Mouse (Mus musculus) forebrain, embryonic 13.5 days (tissue): ENCODE results near the gene Casz1. TPM values are rescaled to one million over a fixed set of nuclear protein-coding genes. Genes with fewer than 3 reads are reported as not detected.

Experiments used
- ATAC-seq: fragments of 200-750 bp; cut with Nextera tagmentation; 2 replicates; pipeline ENCODE4 v1.8.0; 2017
- H3K27ac ChIP-seq: fragments of 300-500 bp; sonication (generic); 2 replicates; pipeline ENCODE4 v1.5.1; 2015; ENCODE audit warnings: inconsistent platforms, mild to moderate bottlenecking, moderate library complexity
- H3K27me3 ChIP-seq: fragments of 300-500 bp; sonication (generic); 2 replicates; pipeline ENCODE4 v1.6.1; 2015; ENCODE audit warnings: mild to moderate bottlenecking, inconsistent platforms
- H3K36me3 ChIP-seq: fragments of 300-500 bp; sonication (generic); 2 replicates; pipeline ENCODE4 v1.6.1; 2015; ENCODE audit warnings: mild to moderate bottlenecking, inconsistent platforms; ENCODE audit not compliant: poor library complexity, severe bottlenecking
- H3K4me1 ChIP-seq: fragments of 300-500 bp; sonication (generic); 2 replicates; pipeline ENCODE4 v1.6.1; 2015; ENCODE audit warnings: inconsistent platforms
- H3K4me2 ChIP-seq: fragments of 300-500 bp; sonication (generic); 2 replicates; pipeline ENCODE4 v1.6.1; 2015; ENCODE audit warnings: inconsistent platforms, mild to moderate bottlenecking, moderate library complexity
- H3K4me3 ChIP-seq: fragments of 300-500 bp; sonication (generic); 2 replicates; pipeline ENCODE4 v1.5.1; 2015; ENCODE audit warnings: mild to moderate bottlenecking, inconsistent platforms
- H3K9ac ChIP-seq: fragments of 300-500 bp; sonication (generic); 2 replicates; pipeline ENCODE4 v1.6.1; 2015; ENCODE audit warnings: mild to moderate bottlenecking, inconsistent platforms
- H3K9me3 ChIP-seq: fragments of 300-500 bp; sonication (generic); replicated peaks from 2 replicates; pipeline ENCODE4 v1.6.1; 2016; ENCODE audit warnings: inconsistent platforms
- WGBS: fragments of 180-500 bp; shearing (Covaris S2); methylation state at CpG from one replicate; pipeline ENCODE4 v1.1.7; 2015; 5-methylcytosine and 5-hydroxymethylcytosine counted together
- polyA plus RNA-seq: library from polyadenylated mRNA; unstranded; fragments of >200 nt; fragmentation: Nextera tagmentation; extraction: Ambion mirVana; gene quantifications from 2 replicates; pipeline ENCODE4 v1.2.1, GENCODE M21; 2015

Gene Casz1
- polyA plus RNA-seq, 1 experiment from 2014 or later, result 1.3 TPM

DNA sequence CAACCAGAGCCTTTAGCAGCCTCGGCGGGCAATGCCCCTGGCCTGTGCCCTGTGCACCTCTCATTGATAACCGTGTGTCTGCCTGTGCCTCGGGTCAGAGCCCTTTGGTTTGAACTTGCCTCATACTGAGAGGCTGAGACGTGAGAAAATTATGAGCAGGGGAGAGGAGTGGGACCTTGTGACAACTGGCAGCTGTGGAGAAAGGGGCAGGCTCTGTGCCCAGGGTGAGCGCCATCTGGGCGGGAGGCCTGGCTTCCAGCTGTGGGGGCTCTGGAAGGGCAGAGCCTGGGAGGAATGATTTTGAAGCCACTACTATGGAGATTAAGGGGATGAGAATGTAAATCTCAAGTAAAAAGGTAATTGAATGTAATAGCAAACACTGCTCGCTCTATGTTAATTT lies 19.1 kb downstream of the Casz1 start:
- H3K9ac ChIP-seq, result no peak overlapping the region
- no peak overlapping the region for H3K4me2 ChIP-seq
- WGBS, result 71% methylated on average over 8 of the region's 8 CpGs
- no peaks in the 10 kb centered on the region for H3K9me3 ChIP-seq
- no peaks in the 10 kb centered on the region for H3K36me3 ChIP-seq
- H3K27ac ChIP-seq, result no peak overlapping the region
- ATAC-seq, result no peak
- peaks cover 15% of the 10 kb centered on the region; the same call in 1 of the 2 replicates for H3K4me1 ChIP-seq
- H3K27me3 ChIP-seq, result peaks cover 21% of the 10 kb centered on the region
- H3K4me3 ChIP-seq, result no peak overlapping the region

DNA sequence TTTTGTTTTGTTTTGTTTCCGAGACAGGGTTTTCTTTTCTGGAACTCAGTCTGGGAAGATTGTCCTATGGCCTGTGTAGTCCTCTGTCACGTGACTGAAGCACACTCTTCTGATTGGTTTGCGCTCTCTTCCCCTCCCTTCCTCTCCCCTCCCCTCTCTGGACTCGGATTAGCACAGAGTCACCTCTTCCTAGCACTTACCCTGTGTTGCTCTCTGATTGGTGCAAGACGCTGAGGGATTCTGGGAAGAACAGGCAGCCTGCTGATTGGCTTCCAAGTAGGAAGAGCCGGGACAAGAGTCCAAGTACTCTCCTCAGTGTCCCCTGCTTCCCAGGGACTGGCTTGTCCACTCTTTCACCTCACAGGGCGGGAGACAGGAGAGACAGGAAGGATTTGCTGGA lies 26.1 kb downstream of the Casz1 start:
- Histone ChIP-seq H3K4me2 (no peak overlapping the region), H3K4me1 (peaks cover 25% of the 10 kb centered on the region), H3K27me3 (peaks cover 23% of the 10 kb centered on the region), H3K9me3 (no peaks in the 10 kb centered on the region), H3K9ac (no peak overlapping the region), H3K36me3 (no peaks in the 10 kb centered on the region), H3K4me3 (no peak overlapping the region), H3K27ac (no peak overlapping the region)
- peak; percentile 58; the same call in 1 of the 2 replicates for ATAC-seq
- WGBS, result 65% methylated on average over 7 of the region's 7 CpGs

DNA sequence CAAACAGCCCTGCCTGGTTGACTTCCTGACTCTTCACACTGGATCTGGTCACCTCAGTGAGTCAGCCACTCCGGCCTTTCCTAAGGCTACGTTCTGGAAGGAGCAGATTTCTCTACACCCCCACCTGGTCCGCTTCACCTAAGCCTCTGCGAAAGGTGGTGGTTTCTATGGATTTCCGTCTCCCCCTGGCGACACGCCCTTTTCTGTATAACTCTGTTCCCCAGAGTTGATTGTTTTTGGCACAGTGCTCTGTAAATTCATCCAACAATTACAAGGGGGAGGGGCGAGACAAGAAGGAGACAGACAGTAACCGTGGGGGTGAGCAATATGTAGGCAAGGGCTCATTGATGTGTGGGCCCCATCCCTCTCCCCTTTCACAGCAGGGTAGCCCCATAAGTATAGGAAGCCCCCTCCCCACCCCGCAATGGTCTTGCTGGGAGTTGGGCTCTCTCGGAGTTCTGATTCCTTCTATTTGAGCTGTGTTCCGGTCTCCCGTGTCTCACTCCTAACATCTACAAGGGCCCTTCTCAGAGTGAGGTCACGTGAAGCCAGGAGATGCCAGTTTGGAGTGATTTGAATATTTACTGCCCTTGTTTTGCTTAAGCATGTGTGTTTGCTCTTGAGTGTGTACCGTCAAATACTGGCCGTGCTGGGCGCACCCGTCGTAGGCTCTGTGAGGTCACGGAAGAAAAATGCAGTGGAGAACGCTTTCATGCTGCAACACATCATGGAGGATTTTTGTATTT lies 29.2 kb downstream of the Casz1 start:
- 74% methylated on average over 21 of the region's 21 CpGs for WGBS
- peaks cover 23% of the 10 kb centered on the region for H3K27me3 ChIP-seq
- no peaks in the 10 kb centered on the region for H3K36me3 ChIP-seq
- ATAC-seq, result no peak
- H3K4me2 ChIP-seq, result no peak overlapping the region
- H3K4me3 ChIP-seq, result no peak overlapping the region
- H3K4me1 ChIP-seq, result peaks cover 47% of the 10 kb centered on the region
- H3K9me3 ChIP-seq, result no peaks in the 10 kb centered on the region
- H3K9ac ChIP-seq, result no peak overlapping the region
- no peak overlapping the region for H3K27ac ChIP-seq

DNA sequence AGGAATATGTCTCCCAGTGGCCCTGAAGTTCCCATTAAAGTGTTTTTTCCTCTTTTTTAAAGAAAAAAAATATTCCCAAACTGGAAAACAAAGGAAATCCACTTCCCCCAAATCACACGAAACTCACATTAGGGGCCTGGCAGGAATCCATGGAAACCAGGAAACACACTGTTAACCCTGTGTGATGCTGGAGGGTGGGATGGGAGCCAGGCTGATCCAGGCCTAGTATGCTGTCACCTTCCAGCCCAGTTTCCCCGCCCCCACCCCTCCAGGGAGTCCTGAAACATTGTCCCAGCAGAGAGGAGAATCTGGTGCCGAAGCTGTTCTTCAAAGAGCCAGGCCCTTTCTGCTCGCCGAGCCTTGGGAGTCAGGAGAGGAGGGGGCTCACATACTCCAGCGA lies 32.2 kb downstream of the Casz1 start:
- H3K4me1 ChIP-seq, result peaks cover 47% of the 10 kb centered on the region
- H3K4me3 ChIP-seq, result no peak overlapping the region
- WGBS, result 19% methylated on average over 6 of the region's 6 CpGs
- H3K4me2 ChIP-seq, result no peak overlapping the region
- no peak overlapping the region for H3K9ac ChIP-seq
- H3K27me3 ChIP-seq, result peaks cover 34% of the 10 kb centered on the region
- ATAC-seq, result no peak
- H3K36me3 ChIP-seq, result no peaks in the 10 kb centered on the region
- no peaks in the 10 kb centered on the region for H3K9me3 ChIP-seq
- no peak overlapping the region for H3K27ac ChIP-seq

DNA sequence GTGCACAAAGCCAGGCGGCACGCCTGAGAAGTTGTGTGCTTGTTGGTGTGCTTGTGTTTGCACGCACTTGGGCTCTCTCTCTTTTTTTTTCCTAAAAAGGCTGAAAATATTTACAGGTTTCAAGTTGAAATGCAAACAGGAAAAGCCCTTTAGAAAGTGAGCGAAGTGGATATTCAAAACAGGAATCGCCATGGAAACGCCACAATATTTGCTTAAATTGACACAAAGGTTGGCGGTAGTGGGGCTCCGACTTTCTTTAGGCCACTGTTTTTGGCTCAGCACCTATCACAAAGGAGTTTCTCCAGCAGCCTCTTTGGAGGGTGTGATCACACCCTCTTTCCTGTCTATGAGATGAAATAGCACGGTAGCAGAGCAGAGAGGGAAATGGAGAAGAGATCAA lies 32.8 kb downstream of the Casz1 start:
- ATAC-seq, result no peak
- H3K9me3 ChIP-seq, result no peaks in the 10 kb centered on the region
- WGBS, result 30% methylated on average over 9 of the region's 9 CpGs
- H3K4me1 ChIP-seq, result peaks cover 47% of the 10 kb centered on the region
- no peaks in the 10 kb centered on the region for H3K36me3 ChIP-seq
- no peak overlapping the region for H3K9ac ChIP-seq
- H3K27me3 ChIP-seq, result peaks cover 40% of the 10 kb centered on the region
- no peak overlapping the region for H3K4me3 ChIP-seq
- H3K27ac ChIP-seq, result no peak overlapping the region
- 0 out of 2 replicates have a peak overlapping the region, but pooled peaks have one; percentile 14 for H3K4me2 ChIP-seq

DNA sequence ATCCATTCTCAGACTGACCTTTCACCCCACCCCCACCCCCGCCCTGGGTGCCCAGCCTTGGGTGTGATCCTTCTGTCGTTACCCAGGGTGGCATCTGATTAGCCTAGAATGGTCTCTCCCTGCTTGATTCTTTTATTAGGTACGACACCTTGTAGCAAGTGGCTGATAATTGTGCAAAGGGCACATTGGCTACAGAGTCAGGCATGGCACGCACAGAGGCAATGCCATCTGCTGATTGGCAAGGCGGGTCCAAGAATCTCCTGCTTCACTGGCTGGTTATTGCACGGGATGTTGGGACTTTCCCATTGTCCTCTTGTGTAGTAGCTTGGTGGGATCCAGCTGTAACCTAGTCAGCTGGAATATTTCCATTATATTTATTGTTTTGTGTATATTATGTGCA lies 33.4 kb downstream of the Casz1 start:
- no peak for ATAC-seq
- no peak overlapping the region for H3K4me3 ChIP-seq
- H3K9ac ChIP-seq, result no peak overlapping the region
- H3K9me3 ChIP-seq, result no peaks in the 10 kb centered on the region
- H3K4me2 ChIP-seq, result no peak overlapping the region
- H3K4me1 ChIP-seq, result peaks cover 47% of the 10 kb centered on the region
- H3K27me3 ChIP-seq, result peaks cover 46% of the 10 kb centered on the region
- H3K36me3 ChIP-seq, result no peaks in the 10 kb centered on the region
- 64% methylated on average over 6 of the region's 6 CpGs for WGBS
- H3K27ac ChIP-seq, result no peak overlapping the region

DNA sequence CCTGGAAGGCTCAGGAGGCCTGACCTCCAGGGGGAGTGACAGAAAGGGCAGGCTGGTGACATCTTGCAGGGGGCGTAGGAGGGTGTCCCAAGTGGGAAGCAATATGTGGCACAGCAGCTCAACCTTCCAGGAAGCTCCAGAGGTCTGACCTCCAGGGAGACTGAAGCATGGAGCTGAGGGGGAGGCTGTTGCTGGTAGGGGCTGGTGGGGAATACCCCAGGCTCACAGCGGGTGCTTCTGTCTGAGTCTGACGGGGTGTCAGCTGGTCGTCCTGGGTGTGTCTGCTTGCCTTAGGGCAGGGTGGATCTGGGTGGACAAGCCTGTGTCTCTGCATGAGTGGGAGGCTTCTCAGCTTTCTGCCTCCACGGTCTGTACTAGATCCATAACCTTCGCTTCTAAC lies 38.1 kb downstream of the Casz1 start:
- H3K9me3 ChIP-seq, result no peaks in the 10 kb centered on the region
- no peak for ATAC-seq
- H3K4me2 ChIP-seq, result no peak overlapping the region
- peaks cover 42% of the 10 kb centered on the region for H3K27me3 ChIP-seq
- peaks cover 34% of the 10 kb centered on the region for H3K4me1 ChIP-seq
- no peaks in the 10 kb centered on the region for H3K36me3 ChIP-seq
- no peak overlapping the region for H3K9ac ChIP-seq
- no peak overlapping the region for H3K4me3 ChIP-seq
- no peak overlapping the region for H3K27ac ChIP-seq
- 79% methylated on average over 6 of the region's 6 CpGs for WGBS

DNA sequence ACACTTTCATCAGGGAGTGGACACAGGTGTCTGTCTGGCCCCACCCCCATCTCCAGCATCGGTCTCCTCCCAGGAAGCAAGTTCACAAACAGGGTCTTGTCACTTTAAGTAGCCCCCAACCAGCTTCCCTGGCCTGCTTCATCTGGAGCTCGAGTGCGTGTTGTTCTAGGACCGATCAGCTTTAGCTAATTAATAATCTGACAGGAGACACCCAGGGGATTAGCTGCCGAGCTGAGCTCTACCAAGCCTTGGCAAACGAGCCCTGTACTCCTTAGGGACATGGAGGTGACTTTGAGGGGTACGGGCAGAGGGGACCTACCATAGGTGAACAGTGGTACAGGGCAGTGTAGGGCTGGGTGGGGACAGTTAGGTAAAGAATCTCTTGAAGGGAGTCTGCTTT lies 40.7 kb downstream of the Casz1 start:
- H3K27ac ChIP-seq, result no peak overlapping the region
- peaks cover 42% of the 10 kb centered on the region for H3K27me3 ChIP-seq

DNA sequence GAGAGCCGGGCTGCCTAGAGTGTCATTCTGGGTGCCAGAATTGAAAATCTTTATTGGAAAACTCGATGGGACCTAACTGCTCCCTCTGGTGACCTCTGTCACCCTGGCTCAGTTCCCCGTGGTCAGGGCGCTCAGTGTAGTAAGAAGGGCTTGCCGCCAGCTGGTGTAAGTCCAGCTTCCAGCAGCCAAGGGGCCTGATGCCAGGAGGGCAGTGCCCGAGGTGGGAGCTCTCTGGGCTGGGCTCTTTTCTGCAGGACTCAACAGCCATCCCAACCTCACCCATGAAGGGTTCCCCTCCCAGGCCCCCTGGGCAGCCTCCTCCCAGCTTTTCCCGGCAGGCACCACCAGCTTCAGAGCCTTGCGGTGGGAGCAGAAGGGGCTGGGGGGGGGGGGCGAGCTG lies 42.0 kb downstream of the Casz1 start:
- Histone ChIP-seq H3K9me3 (no peaks in the 10 kb centered on the region), H3K4me1 (peaks cover 26% of the 10 kb centered on the region), H3K36me3 (no peaks in the 10 kb centered on the region), H3K27ac (no peak overlapping the region), H3K27me3 (peaks cover 43% of the 10 kb centered on the region), H3K4me3 (no peak overlapping the region), H3K9ac (no peak overlapping the region), H3K4me2 (no peak overlapping the region)
- ATAC-seq, result 0 out of 2 replicates have a peak, but pooled peaks have one; percentile 36
- WGBS, result 66% methylated on average over 8 of the region's 9 CpGs

More for the DNA sequence above, 40.7 kb downstream of the Casz1 start:
- H3K9ac ChIP-seq, result no peak overlapping the region
- no peaks in the 10 kb centered on the region for H3K9me3 ChIP-seq
- H3K36me3 ChIP-seq, result no peaks in the 10 kb centered on the region
- ATAC-seq, result no peak
- no peak overlapping the region for H3K4me3 ChIP-seq
- H3K4me2 ChIP-seq, result no peak overlapping the region
- H3K4me1 ChIP-seq, result peaks cover 25% of the 10 kb centered on the region
- 21% methylated on average over 7 of the region's 7 CpGs for WGBS

DNA sequence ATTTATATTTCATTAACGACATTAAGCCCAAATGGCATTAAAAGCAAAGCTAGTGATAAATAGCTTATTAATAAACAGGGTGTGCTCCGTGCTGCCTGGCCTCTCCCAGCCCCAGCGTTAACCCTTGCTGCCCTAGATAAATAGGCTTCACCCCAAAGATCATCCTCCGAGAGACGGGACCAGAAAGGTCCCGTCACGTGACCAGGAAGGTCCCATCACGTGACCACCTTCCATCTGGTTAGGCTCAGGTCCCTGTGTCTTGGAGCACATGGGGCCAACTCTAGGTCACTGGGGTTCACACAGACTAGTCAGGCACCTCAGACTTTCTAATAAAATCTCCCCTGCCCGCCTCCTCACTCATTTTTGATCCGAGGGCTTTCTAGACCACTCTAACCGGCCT lies 42.5 kb downstream of the Casz1 start:
- H3K9me3 ChIP-seq, result no peaks in the 10 kb centered on the region
- no peak overlapping the region for H3K4me2 ChIP-seq
- H3K36me3 ChIP-seq, result no peaks in the 10 kb centered on the region
- peaks cover 31% of the 10 kb centered on the region for H3K4me1 ChIP-seq
- WGBS, result 63% methylated on average over 11 of the region's 11 CpGs
- no peak overlapping the region for H3K27ac ChIP-seq
- H3K9ac ChIP-seq, result no peak overlapping the region
- peaks cover 38% of the 10 kb centered on the region for H3K27me3 ChIP-seq
- H3K4me3 ChIP-seq, result no peak overlapping the region
- no peak for ATAC-seq

DNA sequence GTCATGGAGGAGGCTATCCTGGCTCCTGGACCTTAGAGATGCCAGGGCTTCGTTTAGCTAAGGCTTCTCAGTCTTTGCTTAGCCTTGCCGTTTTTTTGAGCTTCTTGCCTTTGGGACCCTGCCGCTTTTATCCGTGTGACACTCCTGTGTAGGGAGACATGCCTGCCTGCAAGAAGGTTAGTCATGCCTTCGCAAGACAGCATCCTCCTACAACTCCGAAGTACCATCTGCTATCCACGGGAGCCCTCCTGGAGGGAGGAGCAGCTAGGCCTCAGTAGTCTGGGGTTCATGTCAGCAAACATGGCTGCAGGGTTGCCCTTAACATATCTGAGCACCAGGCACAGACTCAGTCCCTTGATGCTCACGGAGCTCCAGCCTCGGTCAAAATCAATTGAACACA lies 43.4 kb downstream of the Casz1 start:
- Histone ChIP-seq H3K27me3 (peaks cover 31% of the 10 kb centered on the region), H3K4me2 (no peak overlapping the region), H3K36me3 (no peaks in the 10 kb centered on the region), H3K27ac (no peak overlapping the region), H3K4me3 (no peak overlapping the region), H3K9me3 (no peaks in the 10 kb centered on the region), H3K4me1 (peaks cover 39% of the 10 kb centered on the region), H3K9ac (no peak overlapping the region)
- no peak for ATAC-seq
- 89% methylated on average over 9 of the region's 9 CpGs for WGBS

DNA sequence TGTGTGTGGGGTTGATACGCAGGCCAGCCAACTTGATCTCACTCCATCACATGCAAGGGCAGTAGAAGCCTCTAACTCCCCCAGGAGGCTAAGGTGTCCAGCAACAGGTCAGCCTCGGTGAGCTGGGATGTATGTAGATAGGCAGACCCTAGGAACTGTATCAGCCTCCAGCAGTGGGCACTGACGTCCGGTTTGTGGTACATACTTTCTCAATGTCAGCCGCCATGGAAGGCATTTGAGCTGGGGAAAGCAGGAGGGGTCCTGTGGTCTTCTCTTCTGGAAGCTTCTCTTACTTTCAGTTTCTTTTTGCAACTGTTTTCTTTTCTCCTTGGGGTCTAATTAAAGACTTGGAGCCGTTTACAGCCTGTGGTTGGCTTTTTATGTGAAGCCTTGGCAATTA lies 45.2 kb downstream of the Casz1 start:
- H3K4me3 ChIP-seq, result no peak overlapping the region
- peaks cover 28% of the 10 kb centered on the region; the same call in 1 of the 2 replicates for H3K27me3 ChIP-seq
- ATAC-seq, result no peak
- H3K27ac ChIP-seq, result no peak overlapping the region
- no peaks in the 10 kb centered on the region for H3K36me3 ChIP-seq
- H3K4me1 ChIP-seq, result peaks cover 38% of the 10 kb centered on the region
- 72% methylated on average over 6 of the region's 6 CpGs for WGBS
- no peak overlapping the region for H3K9ac ChIP-seq
- no peaks in the 10 kb centered on the region for H3K9me3 ChIP-seq
- no peak overlapping the region for H3K4me2 ChIP-seq

DNA sequence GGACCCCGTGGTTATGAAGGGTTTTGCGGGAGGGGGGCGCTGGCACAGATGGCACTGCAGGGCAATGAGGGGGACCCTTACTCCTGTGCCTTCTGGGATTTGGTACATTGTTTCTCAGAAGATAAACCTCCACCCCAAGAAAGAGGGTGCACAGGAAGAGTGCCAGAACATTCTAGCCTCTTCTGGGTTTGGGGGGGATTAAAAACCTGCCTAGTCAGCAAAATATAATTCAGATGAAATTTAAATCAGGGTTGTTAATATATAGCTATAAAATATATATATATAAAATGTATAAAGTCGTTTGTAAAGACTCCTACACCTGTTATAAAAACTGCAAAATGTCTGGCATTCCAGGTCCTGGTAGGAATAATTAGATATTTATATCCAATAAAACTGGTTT lies 48.8 kb downstream of the Casz1 start:
- Histone ChIP-seq H3K4me2 (no peak overlapping the region), H3K27me3 (peaks cover 45% of the 10 kb centered on the region), H3K9me3 (no peaks in the 10 kb centered on the region), H3K9ac (no peak overlapping the region), H3K36me3 (no peaks in the 10 kb centered on the region), H3K27ac (no peak overlapping the region), H3K4me1 (peaks cover 45% of the 10 kb centered on the region), H3K4me3 (no peak overlapping the region)
- no peak for ATAC-seq
- WGBS, result 74% methylated on average over 4 of the region's 4 CpGs
